Mouse (Mus musculus): Measurements from ENCODE around the gene Ncapg2.

DNA sequence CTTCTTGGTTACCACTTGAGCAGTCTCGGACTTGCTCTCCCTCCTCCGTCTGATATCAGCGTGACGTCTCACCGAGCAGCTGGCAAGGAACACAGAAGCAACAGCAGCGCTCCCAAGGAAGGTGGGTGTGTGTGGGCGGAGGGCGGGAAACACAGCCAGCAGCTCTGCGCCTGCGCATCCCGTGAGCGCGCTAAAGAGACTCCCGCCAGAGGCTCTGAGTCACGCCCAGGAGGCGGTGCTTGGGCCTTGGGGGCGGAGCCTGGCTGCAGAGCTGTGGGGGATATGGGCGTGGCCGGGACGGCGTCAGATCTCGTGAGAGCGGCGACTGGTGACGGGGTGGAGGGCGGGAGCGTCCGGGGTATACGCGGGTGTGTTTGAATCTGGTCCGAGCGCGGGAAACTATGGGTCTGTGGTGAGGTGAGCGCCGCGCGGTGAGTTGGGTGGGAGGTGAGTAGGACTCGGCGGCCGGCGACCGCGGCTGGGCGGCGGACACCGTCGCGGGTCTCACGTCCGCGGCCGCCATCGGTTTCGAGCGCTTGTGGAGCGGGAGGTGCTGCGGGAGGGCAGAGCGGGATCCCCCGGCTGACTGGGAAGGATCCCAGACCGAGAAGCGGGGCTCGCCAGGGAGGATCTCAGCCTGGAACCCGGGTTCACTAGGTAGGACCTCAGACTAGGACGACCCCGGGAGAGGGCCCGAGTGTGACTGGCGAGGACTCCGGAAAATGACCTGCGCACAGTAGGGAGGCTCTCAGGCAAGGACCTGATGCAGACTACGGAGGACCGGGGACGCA is at the start of gene Ncapg2:
- TF ChIP-seq ZMIZ1 (IDR thresholded peaks at IDR 0.05; ENCODE audit: low read depth, low read length) (no peak), USF1 (IDR thresholded peaks at IDR 0.05; ENCODE audit: low read depth, low read length) (no peak), EP300 (IDR thresholded peaks at IDR 0.05; ENCODE audit: low read depth in 1 of 2, low read length in 2 of 2) (no peak), TCF12 (IDR thresholded peaks at IDR 0.05; ENCODE audit: low read depth, low read length) (no peak), CTCF (IDR thresholded peaks at IDR 0.05 in 2 of 3, conservative IDR thresholded peaks at IDR 0.05 in 1 of 3; ENCODE audit: control insufficient read depth in 1 of 3, insufficient read depth in 1 of 3, low read depth in 2 of 3, low read length in 3 of 3, poor library complexity in 1 of 3, severe bottlenecking in 1 of 3) (no peak), POLR2A (IDR thresholded peaks at IDR 0.05; ENCODE audit: control insufficient read depth in 1 of 2, insufficient read depth in 1 of 2, low read depth in 1 of 2, low read length in 2 of 2, poor library complexity in 1 of 2) (peak; percentile 97 to 99), HCFC1 (IDR thresholded peaks at IDR 0.05; ENCODE audit: low read depth, low read length) (no peak), GATA1 (IDR thresholded peaks at IDR 0.05; ENCODE audit: low read depth, low read length) (peak; percentile 70; the same call in 1 of the 2 replicates), CHD2 (IDR thresholded peaks at IDR 0.05; ENCODE audit: low read length) (no peak), ZC3H11A (IDR thresholded peaks at IDR 0.05; ENCODE audit: low read depth, low read length) (no peak), E2F4 (IDR thresholded peaks at IDR 0.05; ENCODE audit: borderline replicate concordance, low read depth, low read length) (no peak), TBP (IDR thresholded peaks at IDR 0.05; ENCODE audit: low read depth, low read length) (peak; percentile 71)

All from MEL (cell line).